Mouse (Mus musculus) MEL (cell line): Measurements from ENCODE around the gene Srsf2. TPM values are rescaled to one million over a fixed set of nuclear protein-coding genes. Genes with fewer than 3 reads are reported as not detected.

Experiments used
- DNase-seq: peaks from one replicate; pipeline ENCODE4 v3.0.0; 2011; ENCODE audit warnings: low read depth, low spot score
- H3K27ac ChIP-seq: 2 replicates; pipeline ENCODE4 v1.5.1; 2012; ENCODE audit warnings: low read depth, mild to moderate bottlenecking, control low read depth, low read length, moderate library complexity; ENCODE audit not compliant: control insufficient read depth
- H3K27me3 ChIP-seq, 2 experiments: fragments of 150-350 bp in 1 of 2; sonication (generic) in 1 of 2; 2 replicates each; pipeline ENCODE4 v1.6.1; 2012; ENCODE audit warnings: low read length in 2 of 2, mild to moderate bottlenecking in 2 of 2, improper control_type of control experiment in 1 of 2, moderate library complexity in 1 of 2; ENCODE audit not compliant: insufficient read depth in 2 of 2, control insufficient read depth in 1 of 2
- H3K36me3 ChIP-seq, 2 experiments: 2 replicates each; pipeline ENCODE4 v1.6.1; 2012 to 2014; ENCODE audit warnings: low read length in 2 of 2, improper control_type of control experiment in 1 of 2, inconsistent platforms in 1 of 2, mild to moderate bottlenecking in 1 of 2; ENCODE audit not compliant: insufficient read depth in 2 of 2, control insufficient read depth in 1 of 2
- H3K4me1 ChIP-seq, 2 experiments: fragments of 150-350 bp in 1 of 2; sonication (generic) in 1 of 2; 2 replicates each; pipeline ENCODE4 v1.6.1; 2012; ENCODE audit warnings: low read length in 2 of 2, improper control_type of control experiment in 1 of 2, mild to moderate bottlenecking in 1 of 2; ENCODE audit not compliant: insufficient read depth in 2 of 2, control insufficient read depth in 1 of 2
- H3K4me3 ChIP-seq, 2 experiments: fragments of 150-350 bp in 1 of 2; sonication (generic) in 1 of 2; 2 replicates each; pipeline ENCODE4 v1.5.1; 2012; ENCODE audit warnings: low read depth in 2 of 2, low read length in 2 of 2, mild to moderate bottlenecking in 2 of 2, moderate library complexity in 2 of 2, control low read depth in 1 of 2, improper control_type of control experiment in 1 of 2; ENCODE audit not compliant: control insufficient read depth in 1 of 2, insufficient read depth in 1 of 2
- H3K79me2 ChIP-seq: 2 replicates; pipeline ENCODE4 v1.6.1; 2012; ENCODE audit warnings: mild to moderate bottlenecking, low read length, moderate library complexity; ENCODE audit not compliant: control insufficient read depth, poor library complexity, insufficient read depth
- H3K9ac ChIP-seq: 2 replicates; pipeline ENCODE4 v1.6.1; 2012; ENCODE audit warnings: low read depth, mild to moderate bottlenecking, control low read depth, low read length, moderate library complexity; ENCODE audit not compliant: control insufficient read depth, poor library complexity, severe bottlenecking
- H3K9me3 ChIP-seq: fragments of 150-350 bp; sonication (generic); replicated peaks from 2 replicates; pipeline ENCODE4 v1.6.1; 2012; ENCODE audit warnings: mild to moderate bottlenecking, low read length, improper control_type of control experiment, moderate library complexity; ENCODE audit not compliant: insufficient read depth
- BHLHE40 ChIP-seq: IDR thresholded peaks from 2 replicates; pipeline ENCODE4 v1.6.1; 2012; ENCODE audit warnings: low read depth, mild to moderate bottlenecking, inconsistent platforms, low read length, improper control_type of control experiment, borderline replicate concordance
- CHD1 ChIP-seq: IDR thresholded peaks from 2 replicates; pipeline ENCODE4 v1.6.1; 2012; ENCODE audit warnings: low read depth, mild to moderate bottlenecking, inconsistent platforms, low read length, improper control_type of control experiment
- E2F4 ChIP-seq: IDR thresholded peaks from 2 replicates; pipeline ENCODE4 v1.6.1; 2011; ENCODE audit warnings: low read depth, low read length, improper control_type of control experiment, borderline replicate concordance
- EP300 ChIP-seq, 2 experiments: IDR thresholded peaks; 2 replicates each; pipeline ENCODE4 v1.6.1; 2011; ENCODE audit warnings: improper control_type of control experiment in 2 of 2, low read length in 2 of 2, low read depth in 1 of 2, mild to moderate bottlenecking in 1 of 2
- JUND ChIP-seq: IDR thresholded peaks from 2 replicates; pipeline ENCODE4 v1.6.1; 2011; ENCODE audit warnings: low read depth, mild to moderate bottlenecking, improper control_type of control experiment, low read length
- KAT2A ChIP-seq: conservative IDR thresholded peaks from 2 replicates; pipeline ENCODE4 v1.6.1; 2012; ENCODE audit warnings: low read depth, low read length, improper control_type of control experiment, inconsistent platforms
- MXI1 ChIP-seq: IDR thresholded peaks from 2 replicates; pipeline ENCODE4 v1.6.1; 2011; ENCODE audit warnings: mild to moderate bottlenecking, low read depth, low read length, improper control_type of control experiment
- MYB ChIP-seq: IDR thresholded peaks from 2 replicates; pipeline ENCODE4 v1.6.1; 2011; ENCODE audit warnings: mild to moderate bottlenecking, low read depth, low read length, improper control_type of control experiment
- MYC ChIP-seq: IDR thresholded peaks from 2 replicates; pipeline ENCODE4 v1.6.1; 2011; ENCODE audit warnings: low read depth, mild to moderate bottlenecking, low read length, improper control_type of control experiment, moderate library complexity
- NELFE ChIP-seq: IDR thresholded peaks from 2 replicates; pipeline ENCODE4 v1.6.1; 2011; ENCODE audit warnings: low read depth, low read length, improper control_type of control experiment
- POLR2A ChIP-seq, 2 experiments: IDR thresholded peaks; 2 replicates each; pipeline ENCODE4 v1.6.1; 2011 to 2012; ENCODE audit warnings: low read length in 2 of 2, mild to moderate bottlenecking in 2 of 2, control low read depth in 1 of 2, improper control_type of control experiment in 1 of 2, low read depth in 1 of 2, moderate library complexity in 1 of 2; ENCODE audit not compliant: control insufficient read depth in 1 of 2, insufficient read depth in 1 of 2, poor library complexity in 1 of 2
- POLR2AphosphoS5 ChIP-seq: IDR thresholded peaks from 2 replicates; pipeline ENCODE4 v1.6.1; 2012; ENCODE audit warnings: low read depth, borderline replicate concordance, mild to moderate bottlenecking, inconsistent platforms, low read length, moderate library complexity, mixed read lengths
- SIN3A ChIP-seq: IDR thresholded peaks from 2 replicates; pipeline ENCODE4 v1.6.1; 2012; ENCODE audit warnings: low read length, improper control_type of control experiment, inconsistent platforms
- SMC3 ChIP-seq: IDR thresholded peaks from 2 replicates; pipeline ENCODE4 v1.6.1; 2011; ENCODE audit warnings: low read depth, low read length, improper control_type of control experiment
- TBP ChIP-seq: IDR thresholded peaks from 2 replicates; pipeline ENCODE4 v1.8.0; 2011; ENCODE audit warnings: low read depth, low read length, improper control_type of control experiment
- USF1 ChIP-seq: IDR thresholded peaks from 2 replicates; pipeline ENCODE4 v1.6.1; 2014; ENCODE audit warnings: low read depth, mild to moderate bottlenecking, inconsistent platforms, low read length, improper control_type of control experiment, moderate library complexity
- USF2 ChIP-seq, 2 experiments: IDR thresholded peaks; 2 replicates each; pipeline ENCODE4 v1.6.1; 2011 to 2012; ENCODE audit warnings: improper control_type of control experiment in 2 of 2, low read length in 2 of 2, borderline replicate concordance in 1 of 2, inconsistent platforms in 1 of 2, low read depth in 1 of 2, mild to moderate bottlenecking in 1 of 2; ENCODE audit not compliant: insufficient read depth in 1 of 2
- ZC3H11A ChIP-seq: IDR thresholded peaks from 2 replicates; pipeline ENCODE4 v1.6.1; 2012; ENCODE audit warnings: low read depth, mild to moderate bottlenecking, inconsistent platforms, low read length, improper control_type of control experiment
- polyA plus RNA-seq, 2 experiments: library from polyadenylated mRNA; stranded (reverse) in 1 of 2; unstranded in 1 of 2; fragments of >175 nt in 1 of 2; fragments of >200 nt in 1 of 2; gene quantifications; 2 replicates each; pipeline versions ENCODE4 v1.2.1 to v1.2.4; 2012; ENCODE audit warnings: low replicate concordance in 2 of 2, low read depth in 1 of 2; ENCODE audit not compliant: insufficient read length in 2 of 2, insufficient read depth in 1 of 2, missing spikeins in 1 of 2
- total RNA-seq: library from RNA; depleted of rRNA; stranded (reverse); fragments of 300-350 nt; gene quantifications from 2 replicates; pipeline ENCODE4 v1.2.3, GENCODE M21; 2012

The Srsf2 gene
- total and polyA plus RNA-seq, 3 experiments: 257 to 1,128 (median 453) TPM

DNA sequence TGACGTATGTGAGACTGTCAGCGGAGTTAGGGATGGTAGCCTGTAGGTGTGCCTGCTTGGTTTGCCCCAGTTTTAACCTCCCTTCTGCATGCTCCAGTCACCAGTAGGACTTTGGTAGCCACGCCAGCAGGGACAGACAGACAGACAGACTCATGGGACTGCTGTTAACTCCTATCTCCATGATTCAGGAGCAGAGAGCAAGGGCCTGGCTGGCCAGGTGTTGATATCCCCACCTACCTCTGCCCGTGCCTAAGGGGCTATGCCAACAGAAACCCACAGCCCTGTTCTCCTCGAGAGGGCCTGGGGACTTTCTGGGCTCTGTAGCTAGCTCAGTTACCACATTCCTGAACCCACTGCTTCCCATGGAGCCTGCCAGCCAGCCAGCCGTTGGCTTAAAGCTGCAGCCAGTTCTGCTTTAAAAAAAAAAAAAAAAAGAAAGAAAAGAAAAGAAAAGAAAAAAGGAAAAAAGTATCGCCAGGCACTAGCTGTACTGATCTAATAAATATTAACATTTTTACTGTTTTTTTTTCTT lies 37.9 kb downstream of the Srsf2 start:
- Histone ChIP-seq H3K9me3 (no peaks in the 10 kb centered on the region), H3K27me3 (no peaks in the 10 kb centered on the region), H3K36me3 (no peaks in the 10 kb centered on the region), H3K9ac (no peak overlapping the region), H3K4me1 (no peaks in the 10 kb centered on the region), H3K27ac (no peak overlapping the region), H3K4me3 (no peak overlapping the region), H3K79me2 (no peaks in the 10 kb centered on the region)
- TF ChIP-seq TBP (no peak), NELFE (no peak), USF1 (no peak)
- no peak for DNase-seq

DNA sequence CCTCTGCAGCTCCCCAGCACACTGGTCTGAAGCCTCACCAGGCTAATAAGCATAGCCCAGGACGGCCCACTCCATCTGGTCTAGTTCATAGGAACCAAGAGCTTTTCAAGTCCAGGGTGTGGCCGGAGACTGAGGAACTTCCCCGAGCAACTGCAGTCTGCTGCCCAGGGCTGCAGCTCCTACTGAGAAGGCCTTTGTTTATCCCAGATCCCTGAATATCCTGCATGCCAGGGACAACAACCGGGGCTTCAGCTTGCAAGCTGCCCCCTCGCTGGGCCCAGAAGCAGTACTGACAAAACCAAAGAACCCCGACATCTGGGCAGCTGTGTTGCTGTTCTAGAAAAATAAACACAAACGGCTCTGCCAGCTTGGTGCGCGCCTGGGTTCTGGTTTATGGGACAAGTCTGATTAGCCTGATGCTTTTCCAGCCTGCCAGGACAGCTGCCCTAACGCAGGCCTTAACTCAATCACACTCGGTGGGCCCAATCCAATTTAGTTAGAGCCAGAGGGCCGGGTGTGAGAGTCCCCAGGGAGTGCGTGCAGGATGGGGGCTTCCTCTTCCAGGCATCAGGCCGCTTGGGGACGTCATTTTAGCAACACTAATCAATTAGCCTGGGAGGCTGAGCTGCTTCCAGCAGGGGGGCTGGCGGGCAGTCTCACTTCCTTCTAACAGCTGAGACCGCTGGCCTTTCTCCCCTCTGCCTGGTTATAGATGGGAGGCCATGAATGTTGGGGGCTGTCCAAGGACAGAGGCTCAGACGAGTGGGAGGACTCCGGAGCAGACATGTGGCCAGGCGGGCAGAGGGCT lies 38.6 kb downstream of the Srsf2 start:
- no peaks in the 10 kb centered on the region for H3K79me2 ChIP-seq
- TF ChIP-seq SMC3: no peak
- TF ChIP-seq KAT2A: no peak
- no peak for TF ChIP-seq POLR2A (IDR thresholded peaks at IDR 0.05; ENCODE audit: control insufficient read depth in 1 of 2, insufficient read depth in 1 of 2, low read depth in 1 of 2, low read length in 2 of 2, poor library complexity in 1 of 2)
- TF ChIP-seq EP300 (IDR thresholded peaks at IDR 0.05; ENCODE audit: low read depth in 1 of 2, low read length in 2 of 2): no peak
- TF ChIP-seq CHD1: no peak
- no peak for TF ChIP-seq BHLHE40
- no peak for TF ChIP-seq ZC3H11A
- no peak for TF ChIP-seq E2F4
- TF ChIP-seq MYB: no peak
- no peak for TF ChIP-seq USF2 (IDR thresholded peaks at IDR 0.05; ENCODE audit: borderline replicate concordance in 1 of 2, insufficient read depth in 1 of 2, low read depth in 1 of 2, low read length in 2 of 2)
- no peak for TF ChIP-seq SIN3A
- no peak for TF ChIP-seq POLR2AphosphoS5
- TF ChIP-seq JUND: no peak
- TF ChIP-seq MXI1: no peak
- no peak for TF ChIP-seq MYC
- no peak overlapping the region for H3K27ac ChIP-seq
- H3K4me3 ChIP-seq: no peak overlapping the region
- H3K36me3 ChIP-seq: no peaks in the 10 kb centered on the region
- no peak for DNase-seq
- no peaks in the 10 kb centered on the region for H3K27me3 ChIP-seq
- H3K9me3 ChIP-seq: no peaks in the 10 kb centered on the region
- no peaks in the 10 kb centered on the region for H3K4me1 ChIP-seq
- H3K9ac ChIP-seq: no peak overlapping the region
